Mouse (Mus musculus): ENCODE measurements around the gene Syt1. TPM values are rescaled to one million over a fixed set of nuclear protein-coding genes. Genes with fewer than 3 reads are reported as not detected.

The Syt1 gene
- polyA plus RNA-seq, 1 experiment, result not detected

- peaks cover 35% of the 10 kb centered on the region for H3K4me1 ChIP-seq (ENCODE audit: control insufficient read depth)
- H3K4me3 ChIP-seq (replicated peaks), result no peak overlapping the region
- no peak for TF ChIP-seq TAL1 (IDR thresholded peaks at IDR 0.05; ENCODE audit: low read length)
- no peaks in the 10 kb centered on the region for H3K27me3 ChIP-seq (ENCODE audit: control insufficient read depth)
- peaks cover 20% of the 10 kb centered on the region for H3K9me3 ChIP-seq (ENCODE audit: control insufficient read depth, low read length)
- H3K36me3 ChIP-seq (ENCODE audit: control insufficient read depth), result peaks cover 18% of the 10 kb centered on the region
Measured at GRCm38 (mm10) chr10:108577611-108578010, 433.2 kb downstream of the Syt1 start.

GRCm38 (mm10) chr10:108572764-108573163 lies 438.0 kb downstream of the Syt1 start:
- TF ChIP-seq TAL1 (IDR thresholded peaks at IDR 0.05; ENCODE audit: low read length) (no peak), GATA1 (IDR thresholded peaks at IDR 0.05; ENCODE audit: low read length) (no peak)

GRCm38 (mm10) chr10:108571104-108571503 lies 439.7 kb downstream of the Syt1 start:
- Histone ChIP-seq H3K36me3 (ENCODE audit: control insufficient read depth) (no peaks in the 10 kb centered on the region), H3K4me1 (ENCODE audit: control insufficient read depth) (peaks cover 2% of the 10 kb centered on the region; the same call in 1 of the 2 replicates), H3K4me3 (replicated peaks) (no peak overlapping the region), H3K9me3 (ENCODE audit: control insufficient read depth, low read length) (no peaks in the 10 kb centered on the region), H3K27me3 (ENCODE audit: control insufficient read depth) (no peaks in the 10 kb centered on the region)
- TF ChIP-seq TAL1 (IDR thresholded peaks at IDR 0.05; ENCODE audit: low read length) (no peak), GATA1 (IDR thresholded peaks at IDR 0.05; ENCODE audit: low read length) (no peak)

More at GRCm38 (mm10) chr10:108572764-108573163, 438.0 kb downstream of the Syt1 start:
- Histone ChIP-seq H3K9me3 (ENCODE audit: control insufficient read depth, low read length) (no peaks in the 10 kb centered on the region; the same call in 1 of the 2 replicates), H3K36me3 (ENCODE audit: control insufficient read depth) (no peaks in the 10 kb centered on the region; the same call in 1 of the 2 replicates), H3K4me1 (ENCODE audit: control insufficient read depth) (peaks cover 9% of the 10 kb centered on the region), H3K4me3 (replicated peaks) (no peak overlapping the region), H3K27me3 (ENCODE audit: control insufficient read depth) (no peaks in the 10 kb centered on the region)

- Histone ChIP-seq H3K9me3 (ENCODE audit: control insufficient read depth, low read length) (no peaks in the 10 kb centered on the region), H3K27me3 (ENCODE audit: control insufficient read depth) (no peaks in the 10 kb centered on the region), H3K4me3 (replicated peaks) (no peak overlapping the region), H3K4me1 (ENCODE audit: control insufficient read depth) (peaks cover 2% of the 10 kb centered on the region; the same call in 1 of the 2 replicates), H3K36me3 (ENCODE audit: control insufficient read depth) (no peaks in the 10 kb centered on the region)
- no peak for TF ChIP-seq TAL1 (IDR thresholded peaks at IDR 0.05; ENCODE audit: low read length)
Measured at GRCm38 (mm10) chr10:108569568-108570139, 441.1 kb downstream of the Syt1 start.

GRCm38 (mm10) chr10:108568925-108569324 lies 441.9 kb downstream of the Syt1 start:
- peaks cover 2% of the 10 kb centered on the region; the same call in 1 of the 2 replicates for H3K4me1 ChIP-seq (ENCODE audit: control insufficient read depth)
- no peaks in the 10 kb centered on the region for H3K9me3 ChIP-seq (ENCODE audit: control insufficient read depth, low read length)
- no peaks in the 10 kb centered on the region for H3K27me3 ChIP-seq (ENCODE audit: control insufficient read depth)
- no peaks in the 10 kb centered on the region for H3K36me3 ChIP-seq (ENCODE audit: control insufficient read depth)
- TF ChIP-seq GATA1 (IDR thresholded peaks at IDR 0.05; ENCODE audit: low read length) (no peak), TAL1 (IDR thresholded peaks at IDR 0.05; ENCODE audit: low read length) (no peak)
- H3K4me3 ChIP-seq (replicated peaks), result no peak overlapping the region

GRCm38 (mm10) chr10:108568136-108568535 lies 442.6 kb downstream of the Syt1 start:
- TF ChIP-seq GATA1 (IDR thresholded peaks at IDR 0.05; ENCODE audit: low read length) (no peak), TAL1 (IDR thresholded peaks at IDR 0.05; ENCODE audit: low read length) (no peak)
- Histone ChIP-seq H3K9me3 (ENCODE audit: control insufficient read depth, low read length) (no peaks in the 10 kb centered on the region), H3K4me3 (replicated peaks) (no peak overlapping the region), H3K36me3 (ENCODE audit: control insufficient read depth) (no peaks in the 10 kb centered on the region), H3K4me1 (ENCODE audit: control insufficient read depth) (peaks cover 2% of the 10 kb centered on the region; the same call in 1 of the 2 replicates), H3K27me3 (ENCODE audit: control insufficient read depth) (no peaks in the 10 kb centered on the region)

GRCm38 (mm10) chr10:108567456-108567855 lies 443.3 kb downstream of the Syt1 start:
- H3K4me1 ChIP-seq (ENCODE audit: control insufficient read depth), result peaks cover 2% of the 10 kb centered on the region; the same call in 1 of the 2 replicates
- TF ChIP-seq TAL1 (IDR thresholded peaks at IDR 0.05; ENCODE audit: low read length) (no peak), GATA1 (IDR thresholded peaks at IDR 0.05; ENCODE audit: low read length) (no peak)
- H3K4me3 ChIP-seq (replicated peaks), result no peak overlapping the region
- H3K9me3 ChIP-seq (ENCODE audit: control insufficient read depth, low read length), result no peaks in the 10 kb centered on the region
- no peaks in the 10 kb centered on the region for H3K36me3 ChIP-seq (ENCODE audit: control insufficient read depth)
- H3K27me3 ChIP-seq (ENCODE audit: control insufficient read depth), result no peaks in the 10 kb centered on the region

- no peaks in the 10 kb centered on the region for H3K9me3 ChIP-seq (ENCODE audit: control insufficient read depth, low read length)
- TF ChIP-seq GATA1 (IDR thresholded peaks at IDR 0.05; ENCODE audit: low read length) (no peak), TAL1 (IDR thresholded peaks at IDR 0.05; ENCODE audit: low read length) (no peak)
- no peaks in the 10 kb centered on the region for H3K36me3 ChIP-seq (ENCODE audit: control insufficient read depth)
- H3K4me1 ChIP-seq (ENCODE audit: control insufficient read depth), result peaks cover 2% of the 10 kb centered on the region; the same call in 1 of the 2 replicates
- no peaks in the 10 kb centered on the region for H3K27me3 ChIP-seq (ENCODE audit: control insufficient read depth)
- H3K4me3 ChIP-seq (replicated peaks), result no peak overlapping the region
Measured at GRCm38 (mm10) chr10:108559607-108559908, 451.2 kb downstream of the Syt1 start.

GRCm38 (mm10) chr10:108558812-108559606 lies 451.8 kb downstream of the Syt1 start:
- peaks cover 2% of the 10 kb centered on the region; the same call in 1 of the 2 replicates for H3K4me1 ChIP-seq (ENCODE audit: control insufficient read depth)
- H3K36me3 ChIP-seq (ENCODE audit: control insufficient read depth), result no peaks in the 10 kb centered on the region
- TF ChIP-seq TAL1 (IDR thresholded peaks at IDR 0.05; ENCODE audit: low read length) (no peak), GATA1 (IDR thresholded peaks at IDR 0.05; ENCODE audit: low read length) (no peak)
- no peaks in the 10 kb centered on the region for H3K9me3 ChIP-seq (ENCODE audit: control insufficient read depth, low read length)
- no peaks in the 10 kb centered on the region for H3K27me3 ChIP-seq (ENCODE audit: control insufficient read depth)
- H3K4me3 ChIP-seq (replicated peaks), result no peak overlapping the region

Data from erythroblast, embryonic 14.5 days (primary cell).